Mouse (Mus musculus) lung, postnatal 0 days (tissue): ENCODE data around the gene Ttc24. TPM values are rescaled to one million over a fixed set of nuclear protein-coding genes. Genes with fewer than 3 reads are reported as not detected.
A peak's percentile ranks its signal among the peaks of the same experiment; 100 is the strongest.

ENCODE experiments used
- ATAC-seq: fragments of 200-750 bp; cut with Nextera tagmentation; 2 replicates; pipeline ENCODE4 v1.8.0; 2017; ENCODE audit warnings: moderate library complexity
- DNase-seq: peaks from one replicate; pipeline ENCODE4 v3.0.0-alpha.2; 2016; ENCODE audit warnings: low spot score
- H3K27ac ChIP-seq: fragments of 300-500 bp; sonication (generic); 2 replicates; pipeline ENCODE4 v1.5.1; 2014; ENCODE audit warnings: antibody characterized with exemption, mild to moderate bottlenecking, low read length, mixed read lengths
- H3K27me3 ChIP-seq: fragments of 300-500 bp; sonication (generic); replicated peaks from 2 replicates; pipeline ENCODE4 v1.6.1; 2014; ENCODE audit warnings: low read length, mixed read lengths; ENCODE audit not compliant: insufficient read depth
- H3K36me3 ChIP-seq: fragments of 300-500 bp; sonication (generic); 2 replicates; pipeline ENCODE4 v1.6.1; 2014; ENCODE audit warnings: low read length, mixed read lengths; ENCODE audit not compliant: insufficient read depth
- H3K4me1 ChIP-seq: fragments of 300-500 bp; sonication (generic); 2 replicates; pipeline ENCODE4 v1.6.1; 2014; ENCODE audit warnings: antibody characterized with exemption, low read depth, low read length, mixed read lengths; ENCODE audit not compliant: insufficient read depth
- H3K4me2 ChIP-seq: fragments of 300-500 bp; sonication (generic); replicated peaks from 2 replicates; pipeline ENCODE4 v1.6.1; 2014; ENCODE audit warnings: low read depth, mild to moderate bottlenecking, low read length, moderate library complexity, mixed read lengths
- H3K4me3 ChIP-seq: fragments of 300-500 bp; sonication (generic); 2 replicates; pipeline ENCODE4 v1.5.1; 2014; ENCODE audit warnings: low read depth, low read length
- H3K9ac ChIP-seq: fragments of 300-500 bp; sonication (generic); replicated peaks from 2 replicates; pipeline ENCODE4 v1.6.1; 2014; ENCODE audit warnings: low read depth, mild to moderate bottlenecking
- H3K9me3 ChIP-seq: fragments of 300-500 bp; sonication (generic); 2 replicates; pipeline ENCODE4 v1.6.1; 2016; ENCODE audit warnings: low read length, mixed read lengths
- CTCF ChIP-seq: IDR thresholded peaks from 2 replicates; pipeline ENCODE4 v1.5.1; 2016; ENCODE audit warnings: antibody characterized with exemption, mild to moderate bottlenecking
- EP300 ChIP-seq: IDR thresholded peaks from 2 replicates; pipeline ENCODE4 v1.6.1; 2016; ENCODE audit warnings: antibody characterized with exemption, mild to moderate bottlenecking, control low read depth
- whole genome bisulfite sequencing: fragments of 180-500 bp; shearing (Covaris S2); extraction: QIAGEN DNeasy Blood & Tissue Kit; methylation state at CpG from one replicate; pipeline ENCODE4 v1.1.7; 2014; 5-methylcytosine and 5-hydroxymethylcytosine counted together
- polyA plus RNA-seq: library from polyadenylated mRNA; unstranded; fragments of >200 nt; fragmentation: Nextera tagmentation; extraction: Ambion mirVana; gene quantifications from 2 replicates; pipeline ENCODE4 v1.2.1, GENCODE M21; 2015

The Ttc24 gene
- polyA plus RNA-seq, 1 experiment from 2014 or later, result not detected

DNA sequence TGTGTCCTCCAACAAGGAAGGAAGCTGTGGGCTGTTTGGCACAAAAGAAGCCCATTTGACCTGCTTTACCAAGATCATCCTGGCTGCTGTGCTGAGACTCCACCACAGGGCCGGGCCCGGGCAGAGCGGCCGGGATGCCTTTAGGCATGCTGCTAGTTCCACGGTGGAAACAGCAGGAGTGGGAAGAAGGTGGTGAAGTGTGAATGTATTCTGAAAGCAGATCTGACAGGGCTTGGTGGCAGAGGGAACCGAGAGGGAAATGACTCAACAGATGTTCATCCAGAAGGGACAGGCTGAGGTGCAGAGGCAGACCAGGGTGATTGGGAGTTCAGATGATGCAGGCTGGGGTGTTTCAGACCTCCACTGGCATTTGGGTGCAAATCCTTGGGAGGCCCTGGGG lies 19.6 kb upstream of the Ttc24 start:
- Histone ChIP-seq H3K4me2 (no peak overlapping the region), H3K4me3 (no peak overlapping the region), H3K27me3 (no peaks in the 10 kb centered on the region), H3K36me3 (no peaks in the 10 kb centered on the region; the same call in 1 of the 2 replicates), H3K27ac (no peak overlapping the region), H3K9ac (no peak overlapping the region), H3K4me1 (no peaks in the 10 kb centered on the region), H3K9me3 (no peaks in the 10 kb centered on the region)
- TF ChIP-seq CTCF, result no peak
- TF ChIP-seq EP300, result no peak
- DNase-seq (no peak), ATAC-seq (no peak)
- 67% methylated on average over 6 of the region's 6 CpGs for WGBS

DNA sequence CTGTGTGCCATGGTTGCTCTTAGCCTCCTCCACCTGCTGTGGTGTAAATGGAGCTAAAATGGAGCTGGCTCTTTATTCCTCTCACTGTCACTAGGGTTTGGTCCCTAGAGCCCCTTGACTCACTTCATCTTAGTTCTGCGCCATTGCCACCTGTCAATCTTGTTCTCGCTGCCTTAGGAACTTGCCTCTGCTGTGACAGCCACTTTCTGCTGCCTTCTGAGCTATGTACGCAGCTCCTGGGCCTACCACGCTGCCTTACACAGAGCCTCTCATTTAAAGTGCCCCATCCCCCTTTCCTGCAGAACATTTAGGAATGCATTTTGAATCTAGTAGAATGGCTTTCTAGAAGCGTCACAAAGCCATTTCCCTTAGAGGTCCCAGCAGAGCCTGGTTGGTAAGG lies 16.0 kb upstream of the Ttc24 start:
- TF ChIP-seq EP300 (no peak), CTCF (no peak)
- Histone ChIP-seq H3K9me3 (no peaks in the 10 kb centered on the region), H3K36me3 (no peaks in the 10 kb centered on the region; the same call in 1 of the 2 replicates), H3K27me3 (no peaks in the 10 kb centered on the region), H3K4me1 (no peaks in the 10 kb centered on the region), H3K4me3 (no peak overlapping the region), H3K9ac (no peak overlapping the region), H3K27ac (no peak overlapping the region), H3K4me2 (no peak overlapping the region)
- DNase-seq (no peak), ATAC-seq (no peak)
- WGBS, result 87% methylated on average over 5 of the region's 5 CpGs

DNA sequence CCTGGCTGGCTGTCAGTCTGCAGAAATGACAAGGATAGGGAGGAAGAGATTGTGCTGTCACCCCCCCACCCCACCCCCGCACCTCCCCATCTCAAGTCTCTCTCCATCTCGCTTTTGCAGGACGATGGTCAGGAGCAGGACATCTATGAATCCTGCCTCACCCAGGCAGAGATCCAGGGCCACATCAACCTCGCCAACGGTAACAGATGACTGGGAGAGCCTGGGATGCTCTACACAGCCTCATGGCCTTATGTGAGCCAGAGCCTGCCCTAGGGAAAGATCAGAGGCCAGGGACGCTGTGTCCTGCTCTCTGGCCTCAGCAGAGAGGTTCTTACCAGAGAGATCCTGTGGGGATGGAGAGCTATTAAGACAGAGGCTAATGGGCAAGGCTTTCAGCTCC lies 12.5 kb upstream of the Ttc24 start:
- DNase-seq (no peak), ATAC-seq (no peak)
- 95% methylated on average over 6 of the region's 6 CpGs for WGBS
- Histone ChIP-seq H3K27ac (no peak overlapping the region), H3K27me3 (no peaks in the 10 kb centered on the region), H3K4me3 (no peak overlapping the region), H3K9ac (no peak overlapping the region), H3K9me3 (no peaks in the 10 kb centered on the region), H3K36me3 (no peaks in the 10 kb centered on the region; the same call in 1 of the 2 replicates), H3K4me2 (no peak overlapping the region), H3K4me1 (no peaks in the 10 kb centered on the region)
- TF ChIP-seq EP300 (no peak), CTCF (no peak)

DNA sequence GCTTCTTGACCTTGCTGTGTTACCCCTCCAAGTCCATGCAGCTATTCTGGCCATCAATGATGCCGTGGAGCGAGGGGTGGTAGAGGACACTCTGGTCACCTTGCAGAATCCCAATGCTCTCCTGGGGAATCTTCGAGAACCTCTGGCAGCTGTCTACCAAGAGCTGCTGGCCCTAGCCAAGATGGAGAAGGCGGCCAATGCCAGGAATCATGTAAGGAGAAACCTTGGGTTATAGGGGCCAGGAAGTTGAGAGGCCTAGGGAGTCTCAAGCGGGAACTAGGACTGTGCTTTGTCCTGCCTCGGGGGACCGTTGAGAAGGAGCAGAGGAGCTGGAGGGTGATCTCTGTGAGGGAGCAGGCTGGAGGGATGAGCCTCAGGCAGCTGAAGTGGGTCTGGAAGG lies 12.0 kb upstream of the Ttc24 start:
- WGBS, result 93% methylated on average over 7 of the region's 7 CpGs
- no peaks in the 10 kb centered on the region for H3K4me1 ChIP-seq
- H3K4me3 ChIP-seq, result no peak overlapping the region
- H3K36me3 ChIP-seq, result no peaks in the 10 kb centered on the region; the same call in 1 of the 2 replicates
- H3K9me3 ChIP-seq, result no peaks in the 10 kb centered on the region
- TF ChIP-seq EP300 (no peak), CTCF (no peak)
- no peaks in the 10 kb centered on the region for H3K27me3 ChIP-seq
- no peak overlapping the region for H3K27ac ChIP-seq
- no peak for DNase-seq
- H3K9ac ChIP-seq, result no peak overlapping the region
- ATAC-seq, result no peak
- no peak overlapping the region for H3K4me2 ChIP-seq

DNA sequence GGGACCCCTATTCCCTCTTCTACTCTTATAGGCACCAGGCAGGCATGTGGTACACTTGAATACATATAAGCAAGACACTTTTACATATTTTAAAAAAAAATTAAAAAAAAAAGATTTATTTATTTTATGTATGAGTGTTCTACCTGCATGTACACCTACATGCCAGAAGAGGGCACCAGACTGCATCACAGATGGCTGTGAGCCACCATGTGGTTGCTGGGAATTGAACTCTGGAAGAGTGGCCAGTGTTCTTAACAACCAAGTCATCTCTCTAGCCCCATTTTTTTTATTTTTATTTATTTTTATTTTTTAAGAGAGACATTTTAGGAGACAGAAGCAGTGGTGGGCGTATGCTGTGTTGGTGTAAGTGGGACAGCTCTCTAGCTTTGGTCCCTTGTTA lies 9.6 kb upstream of the Ttc24 start:
- ATAC-seq (peak; percentile 37), DNase-seq (peak; percentile 51)
- TF ChIP-seq CTCF, result peak; percentile 84
- TF ChIP-seq EP300, result no peak; the same call in 1 of the 2 replicates
- Histone ChIP-seq H3K4me2 (no peak overlapping the region), H3K27ac (no peak overlapping the region), H3K27me3 (no peaks in the 10 kb centered on the region), H3K9me3 (no peaks in the 10 kb centered on the region), H3K4me1 (no peaks in the 10 kb centered on the region), H3K4me3 (no peak overlapping the region), H3K36me3 (no peaks in the 10 kb centered on the region), H3K9ac (no peak overlapping the region)
- WGBS, result 86% methylated on average over 1 of the region's 1 CpGs

DNA sequence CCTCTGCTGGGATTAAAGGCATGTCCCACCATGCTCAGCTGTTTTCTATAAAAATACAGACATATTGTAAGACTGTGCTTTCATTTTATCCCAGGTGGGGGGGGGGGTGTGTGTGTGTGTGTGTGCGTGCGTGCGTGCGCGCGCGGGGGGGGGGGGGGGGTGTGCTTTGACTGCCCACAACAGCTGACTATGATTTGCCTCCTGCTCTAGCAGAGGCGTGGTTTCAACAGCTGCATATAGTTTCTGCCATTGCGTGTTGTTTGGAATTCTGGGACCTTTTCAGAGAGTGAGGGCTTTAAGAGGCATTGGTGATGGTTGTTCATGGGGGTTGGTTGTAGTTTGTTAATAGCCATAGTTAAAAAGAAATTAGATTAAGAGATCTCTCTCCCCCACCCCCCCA lies 7.4 kb upstream of the Ttc24 start:
- Histone ChIP-seq H3K4me1 (peaks cover 6% of the 10 kb centered on the region; the same call in 1 of the 2 replicates), H3K9ac (no peak overlapping the region), H3K4me3 (no peak overlapping the region), H3K4me2 (no peak overlapping the region), H3K9me3 (no peaks in the 10 kb centered on the region), H3K27ac (no peak overlapping the region), H3K36me3 (no peaks in the 10 kb centered on the region), H3K27me3 (no peaks in the 10 kb centered on the region)
- ATAC-seq (no peak), DNase-seq (no peak)
- TF ChIP-seq EP300, result no peak
- no peak for TF ChIP-seq CTCF
- WGBS, result 97% methylated on average over 9 of the region's 9 CpGs

DNA sequence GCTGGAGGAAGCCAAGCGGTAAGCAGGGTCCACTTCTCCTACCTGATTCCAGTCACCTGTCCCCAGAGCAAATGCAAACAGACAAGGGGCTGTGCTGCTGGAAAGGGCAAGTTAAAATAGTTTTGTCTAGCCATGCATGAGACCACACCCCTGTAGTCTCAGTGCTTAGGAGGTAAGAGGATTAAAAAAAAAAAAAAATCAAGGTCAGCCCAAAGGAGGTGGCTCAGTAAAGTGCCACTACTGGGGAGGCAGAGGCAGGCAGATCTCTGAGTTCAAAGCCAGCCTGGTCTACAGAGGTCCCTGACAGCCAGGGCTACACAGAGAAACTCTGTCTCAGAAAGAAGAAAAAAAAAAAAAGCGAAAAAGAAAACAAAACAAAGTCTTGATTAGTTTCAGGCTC lies 5.9 kb upstream of the Ttc24 start:
- no peak for DNase-seq
- Histone ChIP-seq H3K36me3 (no peaks in the 10 kb centered on the region), H3K4me2 (no peak overlapping the region), H3K4me1 (peaks cover 6% of the 10 kb centered on the region; the same call in 1 of the 2 replicates), H3K27me3 (no peaks in the 10 kb centered on the region), H3K9ac (no peak overlapping the region), H3K9me3 (no peaks in the 10 kb centered on the region), H3K4me3 (no peak overlapping the region), H3K27ac (no peak overlapping the region)
- no peak for ATAC-seq
- WGBS, result 98% methylated on average over 2 of the region's 2 CpGs
- TF ChIP-seq CTCF (no peak), EP300 (no peak)
